Mouse (Mus musculus) embryo, embryonic 11 days (tissue): Measurements from ENCODE around the gene Fkbp8.

Experiments used
- DNase-seq: peaks from one replicate; pipeline ENCODE4 v3.0.0-alpha.2; 2015

Fkbp8 gene

GRCm38 (mm10) chr8:70527512-70528181 is at the start of gene Fkbp8, which contains the start of gene Kxd1:
Fkbp8 (plus strand) TSS chr8:70527724.
Kxd1 (minus strand) TSS chr8:70527956.
- peak; percentile 98 for DNase-seq

- no peak for DNase-seq
These were observed 45.6 kb upstream of the Fkbp8 start for GRCm38 (mm10) chr8:70481908-70482307.

DNA sequence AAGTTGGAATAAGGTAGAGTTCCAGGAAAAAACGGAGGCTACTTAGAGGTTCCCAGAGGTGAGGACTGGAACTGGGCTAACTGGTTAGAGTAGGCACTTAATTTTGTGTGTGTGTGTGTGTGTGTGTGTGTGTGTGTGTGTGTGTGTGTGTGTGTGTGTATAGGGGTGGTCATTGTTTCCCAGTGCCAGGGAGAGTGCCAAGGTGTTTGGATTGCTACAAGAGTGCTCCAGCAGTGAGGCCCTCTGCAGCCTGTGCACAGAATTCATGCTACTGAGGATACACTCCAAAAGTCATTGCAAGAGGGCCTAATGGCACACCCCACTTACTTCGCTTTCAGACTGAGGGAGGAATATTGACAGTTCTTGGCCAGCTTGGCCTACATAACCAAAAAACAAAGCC is 44.6 kb upstream of the Fkbp8 start:
- no peak for DNase-seq

DNA sequence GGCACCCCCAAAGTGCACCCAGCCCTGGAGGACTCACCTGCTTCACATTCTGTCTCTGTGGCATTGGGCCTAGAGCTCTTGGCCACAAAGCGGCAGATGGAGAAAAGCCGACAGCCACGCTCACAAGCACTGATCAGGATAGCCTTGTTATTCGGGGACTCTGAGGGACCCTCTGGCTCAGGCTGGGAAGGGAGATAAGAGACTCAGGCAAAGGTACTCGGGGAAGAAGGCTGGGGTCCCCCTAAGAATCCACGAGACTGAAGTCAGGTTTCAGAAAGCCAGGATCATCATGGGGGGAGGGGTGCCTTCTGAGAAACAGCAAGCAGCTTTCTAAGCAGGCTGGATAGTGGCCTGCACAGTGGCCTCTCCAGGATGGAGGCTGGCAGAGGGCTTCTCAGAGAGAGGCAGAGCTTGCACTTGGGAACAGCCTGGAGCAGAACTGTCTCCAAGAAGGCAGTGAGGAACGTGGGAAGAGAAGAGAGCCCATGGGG is 41.3 kb upstream of the Fkbp8 start:
- DNase-seq: no peak

GRCm38 (mm10) chr8:70486941-70487520 is 40.5 kb upstream of the Fkbp8 start, which contains the start of gene Tmem59l:
Tmem59l (minus strand) TSS chr8:70487358.
- DNase-seq: peak; percentile 45

GRCm38 (mm10) chr8:70487993-70488796 is 39.3 kb upstream of the Fkbp8 start:
- DNase-seq: peak; percentile 82

GRCm38 (mm10) chr8:70488931-70489470 is 38.5 kb upstream of the Fkbp8 start:
- peak; percentile 39 for DNase-seq

GRCm38 (mm10) chr8:70489576-70489975 is 37.9 kb upstream of the Fkbp8 start:
- DNase-seq: peak; percentile 57

DNA sequence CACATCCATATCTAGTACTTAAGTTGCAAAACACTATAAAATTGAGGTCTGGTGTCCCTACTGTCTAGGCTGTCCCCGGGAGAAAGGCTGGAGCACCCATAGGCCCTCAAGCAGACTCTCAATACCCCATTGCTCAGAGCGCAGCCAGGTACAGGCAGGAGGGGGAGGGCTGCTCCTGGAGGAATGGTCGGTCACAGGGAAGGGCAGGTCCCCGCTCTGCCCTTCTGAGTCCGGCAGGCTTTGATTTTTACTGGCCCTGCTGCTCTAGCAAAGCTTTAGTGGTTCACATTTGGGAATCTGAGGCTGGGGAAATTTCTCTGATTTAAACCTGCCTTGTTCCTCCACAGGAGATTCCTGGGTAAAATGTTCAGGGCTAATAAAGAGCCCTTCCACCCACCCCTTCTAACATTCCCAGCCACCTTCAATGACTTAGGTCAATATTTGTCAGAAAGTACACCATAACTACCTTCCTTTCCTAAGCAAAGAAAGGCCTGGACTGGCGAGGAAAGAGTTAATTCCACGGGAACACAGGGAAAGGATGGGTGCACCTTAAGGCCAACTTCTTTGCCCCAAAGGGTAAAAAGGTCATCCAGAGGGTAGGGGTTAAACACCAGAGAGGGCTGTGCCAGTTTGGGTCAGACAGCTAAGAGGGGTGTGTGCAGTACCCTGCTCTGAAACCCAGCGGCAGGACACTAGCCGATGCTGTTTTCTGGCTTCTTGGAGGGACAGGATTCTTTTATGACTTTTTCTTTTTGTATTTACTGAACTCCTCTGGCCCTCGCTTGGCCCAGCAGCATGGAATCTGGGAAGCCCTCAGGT is 37.3 kb upstream of the Fkbp8 start:
- DNase-seq: peak; percentile 39

- DNase-seq: peak; percentile 40
These were observed 36.5 kb upstream of the Fkbp8 start for GRCm38 (mm10) chr8:70490880-70491495.

- peak; percentile 41 for DNase-seq
These were observed 34.6 kb upstream of the Fkbp8 start, which contains the start of gene Crlf1 for GRCm38 (mm10) chr8:70492664-70493640. Crlf1 (plus strand) TSS chr8:70493158.

DNA sequence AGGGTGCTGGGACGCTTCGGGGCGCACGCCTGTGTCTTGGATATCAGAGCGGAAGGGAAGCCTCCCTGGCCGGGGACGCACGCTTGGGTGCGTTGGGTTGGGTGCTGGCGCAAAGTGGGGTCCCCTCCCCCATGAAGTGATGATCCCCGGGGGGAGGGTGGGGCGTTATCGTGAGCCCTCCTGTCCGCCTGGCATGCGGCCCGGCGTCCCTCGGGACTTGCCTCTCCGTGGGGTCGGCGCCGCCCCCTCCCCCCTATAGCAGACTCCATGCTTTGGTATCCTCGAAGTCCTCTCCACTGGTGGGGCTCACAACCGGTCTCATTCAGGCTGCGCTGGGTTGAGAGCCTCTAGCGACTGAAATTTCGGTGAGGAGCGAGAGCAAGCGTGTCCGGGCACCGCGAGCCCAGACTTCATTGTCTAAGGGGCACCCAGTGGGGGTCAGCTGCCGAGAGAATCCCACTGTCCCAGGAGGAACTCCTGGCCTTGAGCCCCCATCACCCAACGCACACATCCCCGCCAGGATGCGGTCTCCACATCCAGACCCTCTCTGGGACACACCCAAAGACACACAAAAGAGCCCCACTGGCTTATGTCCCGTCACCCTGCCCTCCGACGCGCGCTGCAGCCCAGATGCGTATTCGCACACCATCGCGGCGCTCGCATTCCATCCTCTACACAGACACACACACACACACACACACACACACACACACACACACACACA is 33.7 kb upstream of the Fkbp8 start:
- peak; percentile 24 for DNase-seq

DNA sequence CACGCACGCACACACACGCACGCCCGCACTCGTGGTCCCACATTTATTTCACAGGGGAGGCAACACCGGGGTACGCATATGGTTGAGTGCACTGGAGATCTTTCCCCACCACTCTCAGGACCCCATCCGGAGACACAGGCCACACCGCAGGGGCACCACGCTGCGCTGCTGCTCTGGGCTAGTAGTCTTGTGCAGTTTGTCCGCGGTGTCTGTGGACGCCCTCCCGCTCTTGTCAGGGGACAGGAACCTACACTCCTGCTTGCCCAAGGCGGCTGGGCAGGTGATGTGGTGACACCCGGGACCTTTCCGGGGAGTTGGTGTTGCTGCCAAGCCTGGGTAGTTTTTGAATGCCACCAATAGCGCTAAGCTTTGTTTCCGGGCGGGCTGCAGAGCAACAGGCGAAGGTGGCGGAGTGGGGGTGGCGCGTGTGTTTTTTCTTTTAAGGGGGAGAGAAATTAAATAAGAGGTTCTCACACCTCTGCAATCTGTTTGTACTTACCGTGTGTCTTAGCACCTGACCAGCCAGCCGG is 33.0 kb upstream of the Fkbp8 start:
- peak; percentile 21 for DNase-seq

DNA sequence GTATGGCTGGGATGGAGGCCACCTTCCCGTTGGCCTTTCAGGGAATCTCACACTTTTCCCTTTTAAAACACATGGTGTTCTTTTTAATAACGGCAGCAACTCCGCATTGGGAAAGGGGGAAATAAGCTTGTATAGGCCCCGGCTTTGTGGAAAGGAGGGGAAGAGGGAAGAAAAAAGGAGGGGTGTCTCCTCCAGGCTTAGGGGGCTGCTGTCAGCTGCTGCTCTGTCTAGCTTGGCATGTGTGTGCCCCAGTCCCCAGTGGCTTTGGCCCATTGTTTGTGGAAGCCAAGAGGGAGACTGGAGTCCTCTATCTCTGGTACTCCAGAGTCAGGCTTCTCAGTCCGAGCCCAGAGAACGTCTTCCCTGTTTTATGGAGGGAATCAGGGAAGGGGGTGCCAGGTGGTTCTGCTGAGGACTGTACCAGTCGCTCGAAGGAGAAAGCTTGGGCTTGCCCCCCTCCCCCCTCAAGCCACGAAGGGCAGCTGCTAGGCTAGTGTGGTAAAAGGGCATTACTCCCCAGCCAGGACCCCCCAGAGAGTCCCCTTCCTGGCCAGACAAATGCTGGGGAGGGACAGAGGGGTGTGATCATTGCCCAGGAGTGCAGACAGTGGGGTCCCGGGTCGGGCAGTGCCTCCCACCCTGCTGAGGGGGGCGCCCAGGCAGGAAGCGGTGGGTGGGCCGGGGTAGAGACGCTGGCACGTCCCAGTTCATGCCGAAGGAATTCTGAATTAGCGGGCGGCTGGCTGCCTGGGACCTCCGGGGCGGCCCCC is 32.3 kb upstream of the Fkbp8 start:
- peak; percentile 13 for DNase-seq

GRCm38 (mm10) chr8:70495771-70496062 is 31.8 kb upstream of the Fkbp8 start:
- DNase-seq: peak; percentile 42

DNA sequence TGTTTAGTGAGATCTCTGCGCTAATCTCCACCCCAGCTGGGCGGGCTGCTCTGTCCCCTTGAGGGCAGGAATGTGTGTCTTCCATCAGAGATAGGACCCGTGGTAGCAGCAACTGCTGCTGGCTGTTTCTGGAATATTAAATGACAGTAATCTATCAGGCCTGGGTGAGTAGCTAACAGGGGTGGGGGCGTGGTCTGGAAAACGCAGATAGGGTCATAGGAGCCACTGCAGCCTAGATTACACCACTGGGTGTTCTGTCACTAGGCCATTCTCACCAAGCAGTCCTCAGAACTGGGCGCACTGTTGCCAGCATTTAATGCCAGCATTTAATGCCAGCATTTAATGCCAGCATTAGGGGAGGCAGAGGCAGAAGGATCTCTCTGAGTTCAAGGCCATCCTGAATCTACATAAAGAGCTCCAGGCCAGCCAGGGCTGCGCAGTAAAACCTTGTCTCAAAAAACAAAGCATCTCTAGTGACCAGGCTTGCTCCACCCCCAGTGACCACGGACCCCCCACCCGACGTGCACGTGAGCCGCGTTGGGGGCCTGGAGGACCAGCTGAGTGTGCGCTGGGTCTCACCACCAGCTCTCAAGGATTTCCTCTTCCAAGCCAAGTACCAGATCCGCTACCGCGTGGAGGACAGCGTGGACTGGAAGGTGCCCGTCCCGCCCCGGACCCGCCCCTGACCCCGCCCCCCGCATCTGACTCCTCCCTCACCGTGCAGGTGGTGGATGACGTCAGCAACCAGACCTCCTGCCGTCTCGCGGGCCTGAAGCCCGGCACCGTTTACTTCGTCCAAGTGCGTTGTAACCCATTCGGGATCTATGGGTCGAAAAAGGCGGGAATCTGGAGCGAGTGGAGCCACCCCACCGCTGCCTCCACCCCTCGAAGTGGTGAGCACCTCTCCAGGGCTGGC is 26.9 kb upstream of the Fkbp8 start:
- DNase-seq: peak; percentile 20

GRCm38 (mm10) chr8:70501820-70502529 is 25.5 kb upstream of the Fkbp8 start:
- peak; percentile 34 for DNase-seq
